Mouse (Mus musculus): ENCODE measurements around the gene Rnf11. TPM values are rescaled to one million over a fixed set of nuclear protein-coding genes. Genes with fewer than 3 reads are reported as not detected.

The Rnf11 gene
- polyA plus RNA-seq, 1 experiment from 2014 or later: 76.8 TPM

GRCm38 (mm10) chr4:109481424-109481823, 3.1 kb downstream of the Rnf11 start:
- Histone ChIP-seq H3K4me1 (ENCODE audit: control insufficient read depth in 2 of 2, insufficient read depth in 2 of 2, low read length in 2 of 2) (no peaks in the 10 kb centered on the region), H3K4me3 (ENCODE audit: control insufficient read depth in 1 of 2, insufficient read depth in 1 of 2, low read depth in 1 of 2, low read length in 2 of 2) (no peak overlapping the region), H3K27ac (replicated peaks in 1 of 2; ENCODE audit: control insufficient read depth in 1 of 2, insufficient read depth in 1 of 2, low read depth in 2 of 2, low read length in 2 of 2) (no peak overlapping the region), H3K27me3 (ENCODE audit: control insufficient read depth, insufficient read depth, low read length) (no peaks in the 10 kb centered on the region), H3K36me3 (ENCODE audit: control insufficient read depth, insufficient read depth, low read length) (no peaks in the 10 kb centered on the region), H3K9ac (ENCODE audit: low read length) (no peak overlapping the region), H3K9me3 (ENCODE audit: control insufficient read depth, low read length) (no peaks in the 10 kb centered on the region), H3K4me2 (ENCODE audit: low read length) (no peak overlapping the region)
- no peak for ATAC-seq (ENCODE audit: insufficient number of reproducible peaks, insufficient read depth, low FRiP score, low read depth)
- WGBS: 72% methylated on average over 2 of the region's 2 CpGs

GRCm38 (mm10) chr4:109477454-109477853, 7.1 kb downstream of the Rnf11 start:
- Histone ChIP-seq H3K4me1 (ENCODE audit: control insufficient read depth in 2 of 2, insufficient read depth in 2 of 2, low read length in 2 of 2) (peaks cover 0 to 6% of the 10 kb centered on the region in 2 experiments; a peak in 3 of 4 replicates), H3K9me3 (ENCODE audit: control insufficient read depth, low read length) (no peaks in the 10 kb centered on the region)
- 86% methylated on average over 3 of the region's 3 CpGs for WGBS

GRCm38 (mm10) chr4:109476554-109477014, 7.9 kb downstream of the Rnf11 start:
- no peaks in the 10 kb centered on the region for H3K9me3 ChIP-seq (ENCODE audit: control insufficient read depth, low read length)
- H3K27ac ChIP-seq (replicated peaks in 1 of 2; ENCODE audit: control insufficient read depth in 1 of 2, insufficient read depth in 1 of 2, low read depth in 2 of 2, low read length in 2 of 2): peak overlapping the region; percentile 95 to 97
- H3K4me3 ChIP-seq (ENCODE audit: control insufficient read depth in 1 of 2, insufficient read depth in 1 of 2, low read depth in 1 of 2, low read length in 2 of 2): peak overlapping the region; percentile 64 to 99
- ATAC-seq (ENCODE audit: insufficient number of reproducible peaks, insufficient read depth, low FRiP score, low read depth): peak; percentile 99
- no peaks in the 10 kb centered on the region for H3K27me3 ChIP-seq (ENCODE audit: control insufficient read depth, insufficient read depth, low read length)
- peak overlapping the region; percentile 77 for H3K4me2 ChIP-seq (ENCODE audit: low read length)
- peak overlapping the region; percentile 97 for H3K9ac ChIP-seq (ENCODE audit: low read length)
- WGBS: 1% methylated on average over 30 of the region's 39 CpGs
- H3K36me3 ChIP-seq (ENCODE audit: control insufficient read depth, insufficient read depth, low read length): peaks cover 13% of the 10 kb centered on the region
- H3K4me1 ChIP-seq (ENCODE audit: control insufficient read depth in 2 of 2, insufficient read depth in 2 of 2, low read length in 2 of 2): peaks cover 0 to 8% of the 10 kb centered on the region in 2 experiments; a peak in 3 of 4 replicates

More at GRCm38 (mm10) chr4:109477454-109477853, 7.1 kb downstream of the Rnf11 start:
- Histone ChIP-seq H3K27ac (replicated peaks in 1 of 2; ENCODE audit: control insufficient read depth in 1 of 2, insufficient read depth in 1 of 2, low read depth in 2 of 2, low read length in 2 of 2) (no peak overlapping the region), H3K4me2 (ENCODE audit: low read length) (no peak overlapping the region), H3K4me3 (ENCODE audit: control insufficient read depth in 1 of 2, insufficient read depth in 1 of 2, low read depth in 1 of 2, low read length in 2 of 2) (no peak overlapping the region), H3K27me3 (ENCODE audit: control insufficient read depth, insufficient read depth, low read length) (no peaks in the 10 kb centered on the region), H3K36me3 (ENCODE audit: control insufficient read depth, insufficient read depth, low read length) (peaks cover 6% of the 10 kb centered on the region), H3K9ac (ENCODE audit: low read length) (no peak overlapping the region)
- no peak for ATAC-seq (ENCODE audit: insufficient number of reproducible peaks, insufficient read depth, low FRiP score, low read depth)

GRCm38 (mm10) chr4:109475577-109476553, 8.7 kb downstream of the Rnf11 start:
- Histone ChIP-seq H3K9ac (ENCODE audit: low read length) (peak overlapping the region; percentile 97), H3K9me3 (ENCODE audit: control insufficient read depth, low read length) (no peaks in the 10 kb centered on the region), H3K4me3 (ENCODE audit: control insufficient read depth in 1 of 2, insufficient read depth in 1 of 2, low read depth in 1 of 2, low read length in 2 of 2) (peak overlapping the region; percentile 64 to 99), H3K27me3 (ENCODE audit: control insufficient read depth, insufficient read depth, low read length) (no peaks in the 10 kb centered on the region), H3K36me3 (ENCODE audit: control insufficient read depth, insufficient read depth, low read length) (peaks cover 13% of the 10 kb centered on the region), H3K27ac (replicated peaks in 1 of 2; ENCODE audit: control insufficient read depth in 1 of 2, insufficient read depth in 1 of 2, low read depth in 2 of 2, low read length in 2 of 2) (peak overlapping the region; percentile 95 to 97), H3K4me1 (ENCODE audit: control insufficient read depth in 2 of 2, insufficient read depth in 2 of 2, low read length in 2 of 2) (peaks cover 0 to 10% of the 10 kb centered on the region in 2 experiments; a peak in 3 of 4 replicates), H3K4me2 (ENCODE audit: low read length) (peak overlapping the region; percentile 77)
- WGBS: under 1% methylated on average over 64 of the region's 68 CpGs
- ATAC-seq (ENCODE audit: insufficient number of reproducible peaks, insufficient read depth, low FRiP score, low read depth): peak; percentile 77

- no peaks in the 10 kb centered on the region for H3K27me3 ChIP-seq (ENCODE audit: control insufficient read depth, insufficient read depth, low read length)
- H3K27ac ChIP-seq (replicated peaks in 1 of 2; ENCODE audit: control insufficient read depth in 1 of 2, insufficient read depth in 1 of 2, low read depth in 2 of 2, low read length in 2 of 2): peak overlapping the region in 1 of 2 experiments; percentile 95; a peak in 1 of 4 replicates
- 38% methylated on average over 2 of the region's 2 CpGs for WGBS
- H3K9me3 ChIP-seq (ENCODE audit: control insufficient read depth, low read length): no peaks in the 10 kb centered on the region
- ATAC-seq (ENCODE audit: insufficient number of reproducible peaks, insufficient read depth, low FRiP score, low read depth): no peak
- peak overlapping the region; percentile 97 for H3K9ac ChIP-seq (ENCODE audit: low read length)
- H3K4me2 ChIP-seq (ENCODE audit: low read length): peak overlapping the region; percentile 77
- H3K36me3 ChIP-seq (ENCODE audit: control insufficient read depth, insufficient read depth, low read length): peaks cover 13% of the 10 kb centered on the region
- H3K4me1 ChIP-seq (ENCODE audit: control insufficient read depth in 2 of 2, insufficient read depth in 2 of 2, low read length in 2 of 2): peaks cover 0 to 16% of the 10 kb centered on the region in 2 experiments; a peak in 3 of 4 replicates
- peak overlapping the region; percentile 7 to 64; a peak in 3 of 4 replicates for H3K4me3 ChIP-seq (ENCODE audit: control insufficient read depth in 1 of 2, insufficient read depth in 1 of 2, low read depth in 1 of 2, low read length in 2 of 2)
Observed at GRCm38 (mm10) chr4:109475078-109475477, 9.4 kb downstream of the Rnf11 start.

- Histone ChIP-seq H3K27ac (replicated peaks in 1 of 2; ENCODE audit: control insufficient read depth in 1 of 2, insufficient read depth in 1 of 2, low read depth in 2 of 2, low read length in 2 of 2) (no peak overlapping the region), H3K36me3 (ENCODE audit: control insufficient read depth, insufficient read depth, low read length) (peaks cover 13% of the 10 kb centered on the region), H3K9me3 (ENCODE audit: control insufficient read depth, low read length) (no peaks in the 10 kb centered on the region), H3K4me1 (ENCODE audit: control insufficient read depth in 2 of 2, insufficient read depth in 2 of 2, low read length in 2 of 2) (peaks cover 0 to 16% of the 10 kb centered on the region in 2 experiments; a peak in 3 of 4 replicates), H3K9ac (ENCODE audit: low read length) (no peak overlapping the region), H3K4me2 (ENCODE audit: low read length) (no peak overlapping the region), H3K4me3 (ENCODE audit: control insufficient read depth in 1 of 2, insufficient read depth in 1 of 2, low read depth in 1 of 2, low read length in 2 of 2) (no peak overlapping the region), H3K27me3 (ENCODE audit: control insufficient read depth, insufficient read depth, low read length) (no peaks in the 10 kb centered on the region)
- ATAC-seq (ENCODE audit: insufficient number of reproducible peaks, insufficient read depth, low FRiP score, low read depth): no peak
- 84% methylated on average over 3 of the region's 3 CpGs for WGBS
Observed at GRCm38 (mm10) chr4:109472566-109472965, 12.0 kb downstream of the Rnf11 start.

GRCm38 (mm10) chr4:109471606-109472005, 12.9 kb downstream of the Rnf11 start:
- ATAC-seq (ENCODE audit: insufficient number of reproducible peaks, insufficient read depth, low FRiP score, low read depth): no peak
- no peak overlapping the region for H3K4me2 ChIP-seq (ENCODE audit: low read length)
- no peaks in the 10 kb centered on the region for H3K27me3 ChIP-seq (ENCODE audit: control insufficient read depth, insufficient read depth, low read length)
- H3K4me3 ChIP-seq (ENCODE audit: control insufficient read depth in 1 of 2, insufficient read depth in 1 of 2, low read depth in 1 of 2, low read length in 2 of 2): no peak overlapping the region
- no peak overlapping the region for H3K9ac ChIP-seq (ENCODE audit: low read length)
- no peak overlapping the region for H3K27ac ChIP-seq (replicated peaks in 1 of 2; ENCODE audit: control insufficient read depth in 1 of 2, insufficient read depth in 1 of 2, low read depth in 2 of 2, low read length in 2 of 2)
- H3K9me3 ChIP-seq (ENCODE audit: control insufficient read depth, low read length): no peaks in the 10 kb centered on the region
- peaks cover 13% of the 10 kb centered on the region for H3K36me3 ChIP-seq (ENCODE audit: control insufficient read depth, insufficient read depth, low read length)
- H3K4me1 ChIP-seq (ENCODE audit: control insufficient read depth in 2 of 2, insufficient read depth in 2 of 2, low read length in 2 of 2): peaks cover 0 to 16% of the 10 kb centered on the region in 2 experiments; a peak in 3 of 4 replicates

Measured in heart, embryonic 14.5 days (tissue).